22 mouse cellular contexts compared by ENCODE assay signal in the genomic region with DNA sequence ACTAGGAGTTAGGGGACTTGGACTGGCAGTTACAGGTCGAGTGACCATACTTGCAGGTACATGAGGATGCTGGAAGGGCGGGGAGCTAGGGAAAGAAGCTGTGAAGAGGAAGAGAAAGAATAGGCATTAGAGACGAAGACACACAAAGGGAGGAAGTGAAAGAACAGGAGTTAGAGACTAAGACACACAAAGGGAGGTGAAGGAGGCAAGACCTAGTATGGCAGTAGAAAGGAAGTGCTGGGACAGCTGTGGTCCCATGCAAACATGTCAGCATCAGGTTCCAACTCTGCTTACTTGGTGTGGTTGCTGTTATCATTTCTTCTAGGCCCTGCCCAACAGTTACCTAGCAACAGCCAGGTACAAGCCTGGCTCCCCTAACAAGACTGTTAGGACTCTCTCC. TPM values are rescaled to one million over a fixed set of nuclear protein-coding genes. Genes with fewer than 3 reads are reported as not detected.
"Had no signal": no experiment of that assay in that cellular context is flagged by ENCODE, and none has a peak within 500 bp of the region (broad histone marks: within the 10 kb centered on the region; RNA-seq: fewer than 3 reads in every experiment).

No protein-coding gene starts in this region.

- H3K4me2 ChIP-seq: lung, embryonic 14.5 days; midbrain, embryonic 12.5 days; midbrain, embryonic 15.5 days; neural tube, embryonic 12.5 days had no signal

- H3K27ac ChIP-seq: midbrain, embryonic 10.5 days; midbrain, embryonic 12.5 days; midbrain, embryonic 15.5 days; neural tube, embryonic 12.5 days had no signal

- H3K4me1 ChIP-seq: midbrain, embryonic 10.5 days; midbrain, embryonic 12.5 days; midbrain, embryonic 15.5 days; neural tube, embryonic 12.5 days had no signal

- H3K27me3 ChIP-seq: midbrain, embryonic 12.5 days; midbrain, embryonic 15.5 days; neural tube, embryonic 12.5 days had no signal

- H3K9me3 ChIP-seq: midbrain, embryonic 10.5 days; midbrain, embryonic 12.5 days; midbrain, embryonic 15.5 days; neural tube, embryonic 12.5 days had no signal

- H3K4me3 ChIP-seq: midbrain, embryonic 10.5 days; midbrain, embryonic 12.5 days; midbrain, embryonic 15.5 days; neural tube, embryonic 12.5 days had no signal

- DNase-seq: lung, adult 18-20 months; lung, embryonic 14.5 days; lung, postnatal 10 days; lung, postnatal 4 days; right cerebral cortex, postnatal 25 days; right cerebral cortex, postnatal 4 days; spleen, adult 18-20 months; thymus, adult 18-20 months; thymus, postnatal 25 days; thymus, postnatal 4 days had no signal

- ATAC-seq: midbrain, embryonic 15.5 days had no signal

- H3K9ac ChIP-seq: lung, embryonic 14.5 days; midbrain, embryonic 12.5 days; midbrain, embryonic 15.5 days; neural tube, embryonic 12.5 days had no signal

- H3K36me3 ChIP-seq: midbrain, embryonic 10.5 days; midbrain, embryonic 12.5 days; midbrain, embryonic 15.5 days; neural tube, embryonic 12.5 days had no signal

RNA-seq across cellular contexts. Expression of gene Ltf, which starts 9.3 kb away (rescaled TPM):
- polyA plus RNA-seq: midbrain, embryonic 10.5 days; urinary bladder, adult 2 months had no signal

RNA-seq across cellular contexts. Expression of gene Rtp3, which starts 19.4 kb away (rescaled TPM):
- total RNA-seq: megakaryocyte-erythroid progenitor cell, adult 5-6 weeks; midbrain, postnatal 0 days; monocyte, adult 5-6 weeks; neutrophil, adult 5-6 weeks had no signal
- polyA plus RNA-seq: midbrain, embryonic 10.5 days; midbrain, embryonic 12.5 days; midbrain, embryonic 15.5 days; midbrain, postnatal 0 days; neural tube, embryonic 12.5 days; neural tube, embryonic 14.5 days; stomach, embryonic 14.5 days had no signal

RNA-seq across cellular contexts. Expression of gene Lrrc2, which starts 58.4 kb away (rescaled TPM):
- total RNA-seq: monocyte, adult 5-6 weeks; neutrophil, adult 5-6 weeks had no signal
- polyA plus RNA-seq: lung, embryonic 14.5 days; midbrain, embryonic 12.5 days; small intestine, adult 2 months; stomach, embryonic 14.5 days had no signal
